Mouse (Mus musculus): ENCODE data around the gene Zmat3. TPM values are rescaled to one million over a fixed set of nuclear protein-coding genes. Genes with fewer than 3 reads are reported as not detected.

The Zmat3 gene
- total RNA-seq, 1 experiment from 2014 or later: 19.9 TPM

DNA sequence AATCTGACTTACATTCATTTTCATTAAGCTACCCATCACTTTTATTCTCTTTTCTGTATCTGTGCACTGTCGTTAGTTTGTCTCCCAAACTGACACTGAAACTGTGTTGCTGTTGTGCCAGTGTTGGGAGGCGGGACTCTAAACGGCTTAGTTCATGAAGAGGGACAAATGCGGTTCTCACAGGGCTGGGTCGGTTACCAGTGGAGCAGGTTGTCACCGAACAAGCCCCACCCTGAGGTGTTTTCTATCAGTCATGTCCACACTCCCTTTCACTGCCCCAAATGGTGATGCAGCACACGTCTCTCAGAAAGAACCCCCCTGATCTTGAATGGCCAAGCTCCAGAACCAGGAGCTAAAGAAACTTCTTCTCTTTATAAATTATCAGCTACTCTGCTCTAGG lies 6.1 kb upstream of the Zmat3 start:
- DNase-seq: no peak

DNA sequence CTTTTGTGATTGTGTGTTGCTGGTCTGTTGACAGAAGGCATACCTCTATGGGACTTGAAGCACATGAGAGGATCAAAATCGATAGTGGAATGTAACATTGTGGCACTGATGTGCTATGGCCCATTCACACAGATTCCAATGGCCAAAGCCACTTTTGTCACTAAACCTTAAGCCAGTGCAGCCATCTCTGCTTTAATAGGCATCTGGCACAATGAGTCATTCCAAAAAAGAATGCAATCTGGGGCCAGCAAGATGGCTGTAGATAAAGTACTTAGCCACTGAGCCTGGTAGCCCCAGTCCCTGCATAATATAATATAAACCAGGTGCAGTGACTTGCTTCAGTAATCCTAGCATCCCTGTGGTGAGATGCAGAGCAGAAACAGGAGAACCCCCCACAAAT lies 1.7 kb upstream of the Zmat3 start:
- DNase-seq: no peak

DNA sequence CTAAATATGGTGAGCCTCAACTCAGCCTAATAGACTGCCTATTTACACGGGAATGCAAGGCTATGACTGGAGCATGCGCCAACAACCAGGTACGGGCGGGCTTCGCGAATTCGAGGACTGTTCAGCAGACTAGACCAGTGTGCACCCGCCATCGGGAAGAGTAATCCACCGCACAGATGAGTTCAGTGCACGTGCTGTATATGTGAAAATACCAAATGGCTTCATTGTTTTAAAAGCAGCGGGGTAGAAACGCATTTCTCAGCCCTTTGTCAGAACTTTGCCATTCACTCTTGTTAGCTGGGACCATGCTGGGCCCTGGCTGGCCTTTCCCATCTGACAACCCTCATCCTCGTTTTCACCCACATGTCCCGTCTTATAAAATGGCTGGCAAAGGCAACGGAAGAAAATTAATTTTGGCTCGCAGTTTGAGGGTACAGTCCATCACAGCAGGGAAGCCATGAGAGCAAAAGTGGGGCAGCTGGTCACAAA lies 476 bp upstream of the Zmat3 start:
- DNase-seq: no peak

DNA sequence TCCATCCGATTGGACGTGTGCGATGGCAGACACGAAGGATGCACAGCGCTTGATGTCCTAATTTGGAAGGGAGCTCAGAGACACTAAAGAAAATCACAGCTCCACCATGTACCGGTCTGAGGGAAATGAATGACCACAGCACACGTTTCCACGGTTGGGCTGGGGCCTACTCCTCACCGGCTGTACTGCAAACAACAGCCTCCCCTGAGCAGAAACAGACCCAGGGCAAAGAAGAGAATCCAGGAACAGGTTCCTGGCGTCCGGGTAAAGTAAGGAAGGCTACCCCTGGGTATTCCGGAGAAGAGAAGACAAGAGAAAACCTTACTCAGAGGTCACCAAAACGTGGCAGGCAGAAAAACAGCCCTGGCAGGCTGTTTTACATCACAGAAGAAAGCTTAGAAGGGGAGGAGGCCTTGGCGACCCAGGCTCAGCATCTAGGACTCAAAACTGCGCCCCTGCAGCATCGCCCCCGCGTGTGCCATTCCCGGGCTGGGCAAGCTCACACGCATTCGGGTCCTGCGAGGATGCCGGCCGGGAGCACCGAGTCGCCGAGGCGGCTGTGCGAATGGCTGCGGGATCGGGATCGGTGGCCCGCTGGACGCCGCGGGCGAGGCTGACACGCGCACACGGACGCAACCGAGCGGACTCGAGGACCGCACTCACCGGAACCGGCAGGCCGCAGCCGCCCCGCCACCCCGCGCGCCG lies 821 bp downstream of the Zmat3 start:
- DNase-seq: no peak

DNA sequence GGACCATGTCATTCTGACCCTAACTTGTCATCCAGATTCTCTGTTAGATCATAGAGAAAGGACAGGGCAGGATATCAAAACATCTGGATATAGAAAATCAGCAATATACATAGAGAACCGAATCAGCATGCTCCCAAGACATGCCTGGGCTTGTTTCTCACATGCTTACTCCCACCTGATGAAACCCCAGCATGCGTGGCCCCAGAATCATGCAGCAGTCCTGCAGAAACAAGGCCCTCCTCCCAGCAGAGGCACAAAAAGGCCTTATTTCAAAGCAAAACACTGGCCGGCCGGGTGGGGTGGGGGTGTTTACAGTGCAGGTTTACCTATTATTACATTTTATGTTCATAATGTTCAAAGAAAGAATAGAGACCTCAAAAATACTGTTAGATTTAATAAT lies 1.6 kb downstream of the Zmat3 start:
- DNase-seq: no peak

DNA sequence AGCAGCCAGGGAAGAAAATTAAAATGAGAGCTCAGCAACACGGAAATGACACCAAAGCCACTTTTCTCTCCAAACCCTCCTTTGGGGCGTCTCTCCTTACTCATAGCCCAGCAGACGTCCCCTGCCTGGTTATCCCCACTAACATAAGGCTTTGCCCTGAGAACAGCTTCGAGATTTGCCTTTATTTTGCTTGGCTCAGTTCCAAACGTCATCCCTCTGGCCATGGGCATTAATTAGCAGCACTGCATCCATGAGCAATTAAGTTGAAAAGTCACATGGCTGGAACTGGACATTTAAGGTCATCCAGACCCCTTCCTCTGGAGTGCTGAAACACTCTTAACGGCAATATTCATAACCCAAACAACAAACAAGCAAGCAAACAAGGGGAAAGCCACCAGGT lies 4.6 kb downstream of the Zmat3 start:
- no peak for DNase-seq

DNA sequence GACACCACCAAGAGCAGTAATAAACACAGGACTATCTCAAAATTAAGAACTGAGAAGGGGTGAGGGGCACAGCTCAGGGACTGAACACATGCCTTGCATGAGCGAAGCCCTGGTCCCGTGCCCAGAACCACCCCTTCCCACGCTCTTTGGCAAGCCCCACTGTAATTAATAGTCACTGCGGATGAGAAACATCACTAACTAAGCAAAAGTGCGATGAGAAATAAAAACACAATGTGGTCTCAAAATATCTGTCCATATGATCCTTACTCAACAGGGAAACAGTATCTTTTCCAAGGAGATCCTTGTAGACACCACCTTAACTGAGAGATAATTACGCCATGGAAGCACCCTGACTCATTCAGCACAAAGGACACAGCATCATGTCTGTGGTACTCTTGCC lies 17.9 kb downstream of the Zmat3 start:
- DNase-seq: no peak

DNA sequence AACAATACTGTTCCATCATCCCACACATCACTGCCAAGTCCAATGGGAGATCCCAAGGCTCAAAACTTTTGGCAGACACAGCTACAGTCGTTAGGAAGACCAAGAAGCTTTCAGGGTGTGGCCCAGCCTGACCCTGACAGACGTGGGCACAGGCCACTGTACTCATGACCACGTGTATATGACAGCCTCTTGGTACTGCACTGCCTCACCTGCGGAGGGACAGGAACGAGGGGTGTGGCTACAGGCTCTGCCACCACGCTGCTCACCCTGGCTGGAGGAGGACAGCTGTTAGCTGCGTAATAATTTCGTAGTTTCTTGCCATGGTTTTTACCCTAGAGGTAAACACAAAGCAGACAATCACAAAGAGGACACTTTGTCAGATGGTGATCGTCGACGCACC lies 20.6 kb downstream of the Zmat3 start:
- DNase-seq: no peak

DNA sequence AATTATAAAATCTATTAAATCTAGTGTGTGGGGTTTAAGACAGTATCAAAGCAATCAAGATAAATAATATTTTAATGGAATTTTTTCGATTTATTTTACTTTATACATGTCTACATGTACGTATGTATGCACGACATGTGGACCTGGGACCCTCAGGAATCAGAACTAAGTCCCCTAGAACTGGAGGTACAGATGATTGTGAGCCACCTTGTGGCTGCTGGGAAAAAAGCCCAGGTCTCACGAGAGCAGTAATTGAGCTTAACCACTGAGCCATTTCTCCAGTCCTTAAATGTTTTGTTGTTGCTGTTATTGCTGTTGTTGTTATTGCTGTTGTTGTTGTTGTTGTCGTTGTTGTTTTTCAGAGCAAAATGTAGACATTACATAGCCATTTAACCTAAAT lies 21.0 kb downstream of the Zmat3 start:
- no peak for DNase-seq

DNA sequence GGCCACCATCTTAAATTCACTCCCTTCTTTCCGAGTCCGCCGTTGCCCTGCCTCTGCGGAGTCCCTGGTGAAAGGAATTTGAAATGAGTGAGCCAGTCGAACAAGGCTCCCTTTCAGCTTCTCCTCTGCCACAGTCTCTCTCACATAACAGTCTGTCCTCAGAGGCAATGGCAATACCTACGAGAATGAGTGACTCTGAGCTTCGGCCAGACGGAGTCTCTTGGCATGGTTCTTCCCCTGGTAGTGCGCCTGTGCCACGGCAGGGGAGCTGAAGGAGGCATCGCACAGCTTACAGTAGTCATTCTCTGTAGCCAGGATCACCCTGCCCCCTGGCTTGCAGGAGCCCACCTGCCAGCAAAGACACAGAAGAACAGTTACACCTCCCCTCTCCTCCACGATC lies 22.4 kb downstream of the Zmat3 start:
- no peak for DNase-seq

DNA sequence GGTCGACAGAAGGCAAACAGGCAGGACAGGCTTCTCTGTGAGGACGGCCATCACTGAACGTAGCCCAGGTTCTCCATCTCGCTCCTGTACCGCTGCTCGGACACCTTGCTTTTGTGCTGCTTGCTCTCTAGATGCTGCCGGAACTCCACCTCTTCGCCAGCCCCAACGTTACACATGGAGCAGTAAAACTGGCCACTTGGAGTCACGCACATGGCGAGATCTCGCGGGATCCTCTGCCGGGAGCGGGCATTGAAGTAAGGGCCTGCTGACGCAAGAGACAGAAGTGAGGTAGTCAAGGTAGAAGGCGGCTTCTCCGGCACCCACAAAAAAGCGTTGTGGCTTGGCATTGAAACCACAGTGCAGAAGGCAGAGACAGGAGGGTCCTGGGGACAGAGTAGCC lies 24.4 kb downstream of the Zmat3 start:
- DNase-seq: no peak

DNA sequence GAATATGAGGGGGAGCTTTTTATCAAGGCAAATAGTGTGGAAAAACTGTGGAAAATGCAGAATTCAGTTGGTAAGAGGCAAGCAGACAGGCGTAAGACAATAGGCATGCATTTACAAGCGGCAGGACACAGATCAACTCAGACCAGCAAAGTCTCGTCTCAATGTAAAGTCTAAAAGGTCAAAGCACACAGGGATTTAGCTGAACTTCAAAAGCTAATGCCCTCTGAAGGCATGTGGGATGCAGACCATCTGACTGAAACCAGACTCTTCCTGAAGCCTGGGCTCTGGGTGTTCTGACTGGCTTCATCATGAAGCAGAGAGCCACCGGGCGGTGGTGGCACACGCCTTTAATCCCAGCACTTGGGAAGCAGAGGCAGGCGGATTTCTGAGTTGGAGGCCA lies 27.6 kb downstream of the Zmat3 start:
- DNase-seq: no peak

DNA sequence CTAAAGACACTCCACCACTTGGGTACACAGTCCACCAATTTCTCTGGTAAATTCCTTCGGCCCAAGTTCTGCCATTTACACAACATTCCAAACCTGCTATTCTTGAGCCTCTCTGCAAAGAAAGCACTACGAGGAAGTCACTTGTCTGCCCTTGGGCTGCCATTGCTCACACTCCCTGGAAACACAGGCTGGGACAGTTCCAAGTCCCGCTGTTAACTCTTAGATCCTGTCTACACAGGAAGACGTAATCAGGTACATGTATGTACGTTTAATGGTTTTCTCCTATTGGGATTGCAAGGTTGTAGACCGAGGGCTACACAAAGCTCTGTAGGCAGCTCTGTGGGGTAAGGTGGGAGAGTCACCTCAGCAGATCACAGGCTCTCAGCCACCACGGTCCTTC lies 28.0 kb downstream of the Zmat3 start:
- DNase-seq: no peak

DNA sequence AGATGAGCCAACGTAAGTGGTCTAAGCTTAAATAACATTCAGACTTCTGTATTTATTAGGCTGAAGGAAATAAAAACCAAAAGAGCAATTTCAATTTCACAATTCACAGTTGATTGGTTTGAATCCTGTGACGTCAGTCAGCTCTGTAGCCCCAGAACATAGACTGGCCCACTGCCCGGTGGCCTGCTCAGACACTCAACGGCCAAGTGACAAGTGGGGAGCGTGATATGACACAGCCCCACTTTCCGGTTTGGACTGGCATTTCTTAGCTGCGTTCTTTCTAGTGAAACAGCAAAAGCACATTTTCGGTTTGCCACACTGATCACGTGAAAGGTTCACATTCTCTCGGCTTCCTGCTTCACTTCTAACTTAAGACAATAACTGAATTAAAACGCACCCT lies 30.9 kb downstream of the Zmat3 start:
- DNase-seq: no peak

DNA sequence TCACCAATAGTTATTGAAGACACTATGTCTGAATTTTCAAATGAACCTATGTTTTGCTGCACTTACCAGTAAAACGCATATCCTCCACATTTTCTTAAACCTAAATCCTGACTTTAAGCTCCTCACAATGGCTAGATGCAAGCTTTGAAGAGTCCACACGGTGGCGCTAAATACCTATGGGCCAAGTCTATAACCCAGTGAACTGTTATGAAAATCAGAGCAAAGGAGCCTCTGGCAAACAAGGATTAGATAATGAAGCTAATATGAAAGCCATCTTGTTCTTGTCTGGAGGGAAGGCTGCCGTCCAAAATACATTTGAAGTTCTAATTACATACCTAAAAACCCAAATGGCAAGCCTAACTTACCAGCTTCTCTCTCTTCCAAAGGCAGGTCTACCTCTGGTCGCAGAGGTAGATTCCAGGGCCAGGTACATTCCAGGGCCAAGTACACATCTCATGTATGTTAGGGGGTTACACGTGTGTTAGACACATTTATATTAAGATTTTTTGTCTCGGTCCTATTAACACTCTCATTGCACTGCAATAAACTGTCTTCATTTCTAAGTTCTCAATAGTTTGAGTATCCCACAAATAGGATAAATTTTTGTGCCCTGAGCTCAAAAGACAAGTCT lies 32.2 kb downstream of the Zmat3 start:
- DNase-seq: peak; percentile 70

DNA sequence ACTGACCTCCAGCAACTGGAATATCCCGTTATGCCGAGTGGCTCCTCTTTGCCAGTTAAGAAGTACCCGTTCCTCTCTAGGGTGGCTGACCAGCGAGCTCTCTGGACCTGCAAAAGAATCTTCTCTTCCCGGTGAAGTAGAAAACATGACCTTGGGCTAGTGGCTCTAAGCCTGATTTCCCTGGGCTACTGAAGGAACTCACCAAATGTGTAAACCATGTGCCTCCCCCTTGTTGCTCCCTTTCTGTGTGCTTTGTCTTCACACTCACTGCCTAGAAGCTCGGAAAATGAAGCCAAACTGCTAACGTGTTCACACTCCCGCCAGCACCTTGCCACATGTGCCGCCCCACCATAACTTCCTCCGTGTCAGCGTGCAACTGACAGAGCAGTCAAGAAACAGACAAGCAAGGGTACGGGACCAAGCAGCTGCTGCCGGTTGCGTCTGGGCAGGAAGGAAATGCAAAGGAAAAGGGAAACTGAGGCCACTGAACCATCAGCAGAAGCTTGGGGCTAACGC lies 47.9 kb downstream of the Zmat3 start:
- DNase-seq: no peak

DNA sequence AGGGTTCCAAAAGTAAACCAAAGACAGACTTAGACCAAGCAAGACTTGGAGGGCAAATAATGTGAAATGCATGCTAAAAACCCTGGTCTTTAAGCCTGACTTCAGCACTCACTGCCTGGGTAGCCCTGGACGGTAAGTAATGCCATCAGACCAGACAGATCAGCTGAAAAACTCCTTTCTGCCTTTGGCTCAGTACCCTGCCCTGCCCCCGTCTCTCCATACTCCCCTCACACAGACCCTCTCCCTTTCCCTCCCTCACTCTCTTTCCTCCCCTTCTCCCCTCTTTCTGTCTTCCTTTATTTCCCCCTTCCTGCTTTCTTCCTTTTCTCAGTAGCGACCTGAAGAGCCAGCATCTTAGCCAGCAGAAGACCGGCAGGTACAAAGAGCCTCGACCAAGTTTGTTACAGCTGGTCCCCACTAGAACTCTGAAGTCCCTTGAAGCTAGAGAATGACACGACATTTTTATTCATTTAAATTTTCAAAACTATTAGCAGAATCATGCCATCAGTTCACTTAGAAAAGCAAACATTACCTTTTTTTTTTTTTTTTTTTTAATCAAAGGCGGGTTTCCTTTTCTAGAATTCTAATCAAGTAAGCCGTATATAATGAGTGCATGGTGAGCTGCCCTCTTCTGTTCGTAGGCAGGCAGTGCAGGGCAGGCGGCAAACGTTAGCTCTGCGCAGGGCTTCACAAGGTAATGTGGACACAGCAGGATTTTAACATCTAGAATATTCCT lies 48.5 kb downstream of the Zmat3 start:
- DNase-seq: peak; percentile 40

DNA sequence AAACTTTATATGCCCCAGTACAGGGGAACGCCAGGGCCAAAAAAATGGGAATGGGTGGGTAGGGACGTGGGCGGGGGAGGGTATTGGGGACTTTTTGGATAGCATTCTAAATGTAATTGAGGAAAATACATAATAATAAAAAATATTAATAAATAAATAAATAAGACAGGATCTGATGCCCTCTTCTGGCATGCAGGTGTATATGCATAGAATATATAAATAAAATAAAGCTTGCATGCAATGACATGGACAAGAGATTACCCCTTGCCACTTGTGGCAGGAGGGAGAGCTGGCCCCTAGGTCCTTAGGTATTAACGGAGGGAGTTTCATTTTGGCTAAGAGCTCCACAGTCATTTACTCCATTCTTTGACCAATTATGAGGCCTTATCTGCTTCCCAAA lies 51.1 kb downstream of the Zmat3 start:
- DNase-seq: no peak

DNA sequence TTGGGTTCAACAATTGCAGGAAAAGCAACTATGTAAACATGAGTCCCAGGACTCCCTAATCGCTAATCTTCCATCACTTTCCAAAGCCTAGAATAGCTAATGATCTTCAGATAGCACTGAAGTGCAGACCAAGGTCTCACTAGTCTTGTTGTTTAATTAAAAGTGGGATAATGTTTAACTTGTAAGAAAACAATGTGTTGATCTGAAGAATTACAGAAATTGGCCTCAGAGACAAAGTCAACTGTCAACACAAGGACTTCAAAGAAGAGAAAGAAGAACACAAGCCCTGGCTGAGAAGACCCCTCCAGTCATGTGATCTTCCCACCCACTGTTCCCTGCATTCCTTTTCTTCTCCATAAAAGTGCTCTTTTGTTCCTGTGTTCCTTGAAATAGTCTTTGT lies 61.6 kb downstream of the Zmat3 start:
- DNase-seq: no peak

DNA sequence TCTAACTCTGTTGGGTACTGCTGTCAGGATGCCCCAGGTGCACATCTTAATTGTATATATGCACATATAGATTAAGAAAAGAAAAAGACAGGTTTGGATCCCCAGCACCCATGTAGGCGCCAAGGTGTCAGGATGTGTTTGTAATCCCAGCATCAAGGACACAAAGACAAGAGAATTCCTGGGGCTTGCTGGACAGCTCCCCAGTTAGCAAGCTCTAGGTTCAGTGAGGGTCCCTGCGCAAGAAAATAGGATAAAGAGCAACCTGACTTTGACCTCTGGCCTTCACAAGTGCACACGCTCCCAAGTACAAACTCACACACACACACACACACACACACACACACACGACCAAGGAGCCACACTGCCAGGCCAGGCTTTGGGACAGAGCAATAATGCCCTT lies 73.8 kb downstream of the Zmat3 start:
- no peak for DNase-seq
